Comparison of ENCODE assay signal across 27 mouse cellular contexts in genomic region chr12:33981433-33981832, GRCm38 (mm10). TPM values are rescaled to one million over a fixed set of nuclear protein-coding genes. Genes with fewer than 3 reads are reported as not detected.
DNase-seq lines count a peak whose midpoint lies in the region; ATAC-seq and TF ChIP-seq lines count a peak whose summit lies in the region.
"Had no signal": no experiment of that assay in that cellular context is flagged by ENCODE, and none has a peak within 500 bp of the region (broad histone marks: within the 10 kb centered on the region; RNA-seq: fewer than 3 reads in every experiment).

No protein-coding gene starts in this region.

- intact Hi-C loops in left cerebral cortex, postnatal 10 days (cut with DNase I), result no loop called here

- H3K9me3 ChIP-seq in forebrain, embryonic 14.5 days (replicated peaks; ENCODE audit: control insufficient read depth, low read length), result no peaks in the 10 kb centered on the region
- H3K9me3 ChIP-seq in forebrain, embryonic 10.5 days, result no peaks in the 10 kb centered on the region
- H3K9me3 ChIP-seq in lung, embryonic 14.5 days (ENCODE audit: low read depth, low read length), result no peaks in the 10 kb centered on the region
- H3K9me3 ChIP-seq: forebrain, embryonic 12.5 days; neural tube, embryonic 13.5 days had no signal

- no peak overlapping the region for H3K9ac ChIP-seq in forebrain, embryonic 14.5 days (ENCODE audit: low read length)
- no peak overlapping the region for H3K9ac ChIP-seq in lung, embryonic 14.5 days
- H3K9ac ChIP-seq: forebrain, embryonic 12.5 days; liver, embryonic 14.5 days; neural tube, embryonic 13.5 days had no signal

- ATAC-seq in forebrain, embryonic 14.5 days, result no peak
- no peak for ATAC-seq in lung, embryonic 14.5 days (ENCODE audit: insufficient read depth)

- no peaks in the 10 kb centered on the region for H3K27me3 ChIP-seq in forebrain, embryonic 14.5 days (replicated peaks; ENCODE audit: control insufficient read depth, insufficient read depth, low read length)
- no peaks in the 10 kb centered on the region for H3K27me3 ChIP-seq in forebrain, embryonic 10.5 days (ENCODE audit: poor library complexity, severe bottlenecking)
- H3K27me3 ChIP-seq in lung, embryonic 14.5 days (ENCODE audit: insufficient read depth, low read length), result no peaks in the 10 kb centered on the region
- H3K27me3 ChIP-seq: forebrain, embryonic 12.5 days; neural tube, embryonic 13.5 days had no signal

- H3K4me2 ChIP-seq in forebrain, embryonic 14.5 days (ENCODE audit: low read length), result no peak overlapping the region
- H3K4me2 ChIP-seq in lung, embryonic 14.5 days, result no peak overlapping the region
- H3K4me2 ChIP-seq: forebrain, embryonic 12.5 days; neural tube, embryonic 13.5 days had no signal

- no peaks in the 10 kb centered on the region for H3K36me3 ChIP-seq in forebrain, embryonic 14.5 days (ENCODE audit: control insufficient read depth, insufficient read depth, low read length)
- H3K36me3 ChIP-seq in forebrain, embryonic 10.5 days (replicated peaks), result no peaks in the 10 kb centered on the region
- no peaks in the 10 kb centered on the region for H3K36me3 ChIP-seq in lung, embryonic 14.5 days (ENCODE audit: insufficient read depth)
- H3K36me3 ChIP-seq: forebrain, embryonic 12.5 days; neural tube, embryonic 13.5 days had no signal

- no peak overlapping the region for H3K27ac ChIP-seq in forebrain, embryonic 14.5 days (ENCODE audit: low read depth, low read length)
- H3K27ac ChIP-seq in forebrain, embryonic 10.5 days, result no peak overlapping the region
- no peak overlapping the region for H3K27ac ChIP-seq in lung, embryonic 14.5 days (ENCODE audit: low read depth)
- H3K27ac ChIP-seq: forebrain, embryonic 12.5 days; liver, embryonic 14.5 days; neural tube, embryonic 13.5 days had no signal

- TF ChIP-seq CTCF in lung, embryonic 14.5 days (IDR thresholded peaks at IDR 0.05; ENCODE audit: low read depth), result no peak
- TF ChIP-seq CTCF in lung, adult 2 months (IDR thresholded peaks at IDR 0.05; ENCODE audit: insufficient read depth, low read length), result no peak

- DNase-seq in forebrain, embryonic 14.5 days (ENCODE audit: low spot score), result peak; percentile 17
- DNase-seq in forebrain, embryonic 10.5 days (ENCODE audit: extremely low spot score, low spot score), result no peak
- DNase-seq in lung, embryonic 14.5 days, result peak; percentile 44
- no peak for DNase-seq in lung, adult 2 months
- peak; percentile 34 for DNase-seq in 3T3-L1 (ENCODE audit: low read depth, low spot score)
- DNase-seq in adipocyte (ENCODE audit: low spot score), result peak; percentile 29
- no peak for DNase-seq in layer of hippocampus, postnatal 36 days
- DNase-seq in left cerebral cortex, postnatal 10 days (ENCODE audit: extremely low spot score in 1 of 2, low spot score in 2 of 2), result no peak
- DNase-seq: cerebellum, adult 11 months; cerebellum, postnatal 14 days; heart, adult 18-20 months; lung, postnatal 10 days; right cerebral cortex, adult 18-20 months had no signal

- WGBS in forebrain, embryonic 14.5 days, result 12% methylated on average over 7 of the region's 7 CpGs
- WGBS in forebrain, embryonic 10.5 days, result 56% methylated on average over 7 of the region's 7 CpGs
- 52% methylated on average over 7 of the region's 7 CpGs for WGBS in lung, embryonic 14.5 days
- 47% methylated on average over 7 of the region's 7 CpGs for WGBS in lung, adult 2 months

- H3K4me1 ChIP-seq in forebrain, embryonic 14.5 days (ENCODE audit: control insufficient read depth, insufficient read depth, low read length), result no peaks in the 10 kb centered on the region
- peaks cover 6% of the 10 kb centered on the region; the same call in 1 of the 2 replicates for H3K4me1 ChIP-seq in forebrain, embryonic 10.5 days
- H3K4me1 ChIP-seq in lung, embryonic 14.5 days (ENCODE audit: insufficient read depth), result no peaks in the 10 kb centered on the region
- H3K4me1 ChIP-seq in lung, adult 2 months (ENCODE audit: control insufficient read depth, insufficient read depth, low read length), result no peaks in the 10 kb centered on the region
- H3K4me1 ChIP-seq: forebrain, embryonic 12.5 days; neural tube, embryonic 13.5 days had no signal

- no peak for TF ChIP-seq POLR2A in lung, adult 2 months (IDR thresholded peaks at IDR 0.05; ENCODE audit: borderline replicate concordance, extremely low read depth, low read depth, low read length)

- H3K4me3 ChIP-seq in forebrain, embryonic 14.5 days (ENCODE audit: low read depth, low read length), result no peak overlapping the region
- H3K4me3 ChIP-seq in forebrain, embryonic 10.5 days, result no peak overlapping the region
- no peak overlapping the region for H3K4me3 ChIP-seq in lung, embryonic 14.5 days (ENCODE audit: low read depth, low read length)
- no peak overlapping the region for H3K4me3 ChIP-seq in lung, adult 2 months (replicated peaks; ENCODE audit: extremely low read depth, low read depth, low read length)
- H3K4me3 ChIP-seq: forebrain, embryonic 12.5 days; neural tube, embryonic 13.5 days had no signal

RNA-seq across cellular contexts. Expression of gene Twist1, which starts 24.0 kb away (rescaled TPM):
- polyA plus RNA-seq in forebrain, embryonic 14.5 days (2014; fragmentation: Nextera tagmentation; extraction: Ambion mirVana), result 0.69 and 0.96 TPM in 2 replicates
- 9.1 and 12.1 TPM in 2 replicates for polyA plus RNA-seq in forebrain, embryonic 10.5 days (2016; fragmentation: Nextera tagmentation; extraction: Ambion mirVana)
- 0.37 and 0.89 TPM in 2 replicates for polyA plus RNA-seq in lung, embryonic 14.5 days (2014; fragmentation: Nextera tagmentation; extraction: Ambion mirVana)
- polyA plus RNA-seq in lung, adult 2 months (2012; rRNA removed), result 1.4 and 2.3 TPM in 2 replicates
- total RNA-seq in layer of hippocampus, postnatal 36 days (2021), result 1 to 10 TPM; 1.4 to 1.6 TPM
- total RNA-seq in left cerebral cortex, postnatal 10 days (2021), result under 1 TPM; 0.28 to 0.88 TPM
- total RNA-seq: hematopoietic stem cell, adult 5-6 weeks; megakaryocyte, adult 5-6 weeks had no signal

RNA-seq across cellular contexts. Expression of gene Ferd3l, which starts 53.2 kb away (rescaled TPM):
- not detected in 2 replicates for polyA plus RNA-seq in forebrain, embryonic 14.5 days (2014; fragmentation: Nextera tagmentation; extraction: Ambion mirVana)
- polyA plus RNA-seq in forebrain, embryonic 10.5 days (2016; fragmentation: Nextera tagmentation; extraction: Ambion mirVana), result 0.30 and 0.55 TPM in 2 replicates
- polyA plus RNA-seq in lung, embryonic 14.5 days (2014; fragmentation: Nextera tagmentation; extraction: Ambion mirVana), result not detected in 2 replicates
- polyA plus RNA-seq in lung, adult 2 months (2012; rRNA removed), result not detected in 2 replicates
- not detected for total RNA-seq in layer of hippocampus, postnatal 36 days (2021)
- total RNA-seq in left cerebral cortex, postnatal 10 days (2021), result not detected
- total RNA-seq: adrenal gland, adult 18-20 months; heart, adult 18-20 months; hematopoietic stem cell, adult 5-6 weeks; left cerebral cortex, adult 18-20 months; megakaryocyte, adult 5-6 weeks had no signal
- polyA plus RNA-seq: heart, embryonic 14.5 days; intestine, embryonic 14.5 days; kidney, embryonic 14.5 days; limb, embryonic 11.5 days; liver, embryonic 14.5 days; small intestine, adult 2 months; stomach, embryonic 14.5 days; thymus, postnatal 0 days had no signal

Comparison
In these comparisons a context has a peak if more than half of its experiments do, and no peak if none do; other contexts are left out.
1. DNase-seq: peak in forebrain, embryonic 14.5 days (single experiment), lung, embryonic 14.5 days (single experiment), 3T3-L1 (single experiment) and adipocyte (single experiment); none in forebrain, embryonic 10.5 days (single experiment), lung, adult 2 months (single experiment), layer of hippocampus, postnatal 36 days (0 of 2) and left cerebral cortex, postnatal 10 days (0 of 2).